Mouse (Mus musculus): ENCODE data around the gene Nosip. TPM values are rescaled to one million over a fixed set of nuclear protein-coding genes. Genes with fewer than 3 reads are reported as not detected.
"Not testable (repeated sequence)": the region's sequence is repeated elsewhere in the genome, so short reads cannot be mapped to it uniquely, and the experiment has no call there.

The Nosip gene
- polyA plus RNA-seq, 1 experiment from 2014 or later, result 52.7 TPM

GRCm38 (mm10) chr7:45113476-45113875, 51.2 kb downstream of the Nosip start:
- 88% methylated on average over 2 of the region's 2 CpGs for WGBS
- Histone ChIP-seq H3K27ac (no peak overlapping the region), H3K27me3 (no peaks in the 10 kb centered on the region), H3K9me3 (replicated peaks) (no peaks in the 10 kb centered on the region), H3K9ac (no peak overlapping the region), H3K4me2 (no peak overlapping the region), H3K4me1 (no peaks in the 10 kb centered on the region), H3K4me3 (no peak overlapping the region), H3K36me3 (ENCODE audit: poor library complexity, severe bottlenecking) (peaks cover 10% of the 10 kb centered on the region)
- ATAC-seq, result no peak

GRCm38 (mm10) chr7:45117566-45117965, 55.3 kb downstream of the Nosip start:
- no peak overlapping the region for H3K4me3 ChIP-seq
- no peak overlapping the region for H3K9ac ChIP-seq
- 86% methylated on average over 8 of the region's 8 CpGs for WGBS
- no peaks in the 10 kb centered on the region for H3K9me3 ChIP-seq (replicated peaks)
- peaks cover 51% of the 10 kb centered on the region for H3K36me3 ChIP-seq (ENCODE audit: poor library complexity, severe bottlenecking)
- no peak overlapping the region for H3K4me2 ChIP-seq
- no peak overlapping the region for H3K27ac ChIP-seq
- no peak for ATAC-seq
- H3K27me3 ChIP-seq, result no peaks in the 10 kb centered on the region
- H3K4me1 ChIP-seq, result peaks cover 12% of the 10 kb centered on the region

- Histone ChIP-seq H3K27ac (no peak overlapping the region), H3K36me3 (ENCODE audit: poor library complexity, severe bottlenecking) (peaks cover 58% of the 10 kb centered on the region), H3K9ac (no peak overlapping the region), H3K4me1 (peaks cover 19% of the 10 kb centered on the region), H3K4me2 (no peak overlapping the region), H3K27me3 (no peaks in the 10 kb centered on the region), H3K4me3 (no peak overlapping the region), H3K9me3 (replicated peaks) (no peaks in the 10 kb centered on the region)
- 92% methylated on average over 6 of the region's 6 CpGs for WGBS
- ATAC-seq, result no peak
Measured at GRCm38 (mm10) chr7:45118336-45118735, 56.1 kb downstream of the Nosip start.

GRCm38 (mm10) chr7:45119780-45120709, 57.8 kb downstream of the Nosip start:
- Histone ChIP-seq H3K27me3 (no peaks in the 10 kb centered on the region), H3K9me3 (replicated peaks) (no peaks in the 10 kb centered on the region), H3K4me1 (peaks cover 25% of the 10 kb centered on the region), H3K4me2 (no peak overlapping the region), H3K36me3 (ENCODE audit: poor library complexity, severe bottlenecking) (peaks cover 60% of the 10 kb centered on the region), H3K4me3 (no peak overlapping the region), H3K9ac (no peak overlapping the region), H3K27ac (no peak overlapping the region)
- 77% methylated on average over 5 of the region's 5 CpGs for WGBS
- ATAC-seq, result no peak

GRCm38 (mm10) chr7:45121404-45121803, 59.2 kb downstream of the Nosip start:
- no peaks in the 10 kb centered on the region for H3K9me3 ChIP-seq (replicated peaks)
- no peak overlapping the region for H3K4me2 ChIP-seq
- H3K36me3 ChIP-seq (ENCODE audit: poor library complexity, severe bottlenecking), result peaks cover 74% of the 10 kb centered on the region
- no peak for ATAC-seq
- peak overlapping the region; percentile 17; the same call in 1 of the 2 replicates for H3K9ac ChIP-seq
- H3K27ac ChIP-seq, result peak overlapping the region; percentile 8; the same call in 1 of the 2 replicates
- H3K4me1 ChIP-seq, result peaks cover 35% of the 10 kb centered on the region
- WGBS, result 85% methylated on average over 8 of the region's 8 CpGs
- no peaks in the 10 kb centered on the region for H3K27me3 ChIP-seq
- no peak overlapping the region for H3K4me3 ChIP-seq

- Histone ChIP-seq H3K27ac (no peak overlapping the region), H3K4me3 (no peak overlapping the region), H3K36me3 (ENCODE audit: poor library complexity, severe bottlenecking) (peaks cover 79% of the 10 kb centered on the region), H3K4me1 (peaks cover 41% of the 10 kb centered on the region), H3K4me2 (no peak overlapping the region; the same call in 1 of the 2 replicates), H3K9ac (peak overlapping the region; percentile 17; the same call in 1 of the 2 replicates), H3K9me3 (replicated peaks) (no peaks in the 10 kb centered on the region), H3K27me3 (no peaks in the 10 kb centered on the region)
- no peak for ATAC-seq
Measured at GRCm38 (mm10) chr7:45121966-45122365, 59.7 kb downstream of the Nosip start.

- no peaks in the 10 kb centered on the region for H3K27me3 ChIP-seq
- peaks cover 48% of the 10 kb centered on the region for H3K4me1 ChIP-seq
- 87% methylated on average over 15 of the region's 15 CpGs for WGBS
- peaks cover 82% of the 10 kb centered on the region for H3K36me3 ChIP-seq (ENCODE audit: poor library complexity, severe bottlenecking)
- H3K4me3 ChIP-seq, result peak overlapping the region; percentile 97
- H3K9ac ChIP-seq, result peak overlapping the region; percentile 99
- no peak for ATAC-seq
- H3K9me3 ChIP-seq (replicated peaks), result no peaks in the 10 kb centered on the region
- peak overlapping the region; percentile 77 for H3K4me2 ChIP-seq
- H3K27ac ChIP-seq, result no peak overlapping the region
Measured at GRCm38 (mm10) chr7:45122561-45123185, 60.4 kb downstream of the Nosip start.

- WGBS, result 25% methylated on average over 12 of the region's 12 CpGs
- ATAC-seq, result no peak
- no peaks in the 10 kb centered on the region for H3K27me3 ChIP-seq
- peak overlapping the region; percentile 99 for H3K9ac ChIP-seq
- peaks cover 49% of the 10 kb centered on the region for H3K4me1 ChIP-seq
- peak overlapping the region; percentile 97 for H3K4me3 ChIP-seq
- H3K27ac ChIP-seq, result 0 out of 2 replicates have a peak overlapping the region, but pooled peaks have one; percentile 26
- H3K9me3 ChIP-seq (replicated peaks), result no peaks in the 10 kb centered on the region
- H3K36me3 ChIP-seq (ENCODE audit: poor library complexity, severe bottlenecking), result peaks cover 77% of the 10 kb centered on the region
- H3K4me2 ChIP-seq, result peak overlapping the region; percentile 77
Measured at GRCm38 (mm10) chr7:45123186-45123570, 60.9 kb downstream of the Nosip start.

- under 1% methylated on average over 59 of the region's 59 CpGs for WGBS
- Histone ChIP-seq H3K4me1 (peaks cover 52% of the 10 kb centered on the region), H3K4me2 (peak within 1 kb of the TSS; percentile 77), H3K27ac (peak within 1 kb of the TSS; percentile 89), H3K27me3 (no peaks in the 10 kb centered on the region), H3K4me3 (peak within 1 kb of the TSS; percentile 97), H3K36me3 (ENCODE audit: poor library complexity, severe bottlenecking) (peaks cover 64% of the 10 kb centered on the region), H3K9me3 (replicated peaks) (no peaks in the 10 kb centered on the region), H3K9ac (peak within 1 kb of the TSS; percentile 99)
- peak; percentile 86 for ATAC-seq
Measured at GRCm38 (mm10) chr7:45124224-45125143, 62.3 kb downstream of the Nosip start, which contains the start of gene Rps11. Gene Rps11, minus strand, starts transcription at chr7:45124439.

GRCm38 (mm10) chr7:45125144-45125600, 62.9 kb downstream of the Nosip start:
- Histone ChIP-seq H3K9me3 (replicated peaks) (no peaks in the 10 kb centered on the region), H3K36me3 (ENCODE audit: poor library complexity, severe bottlenecking) (peaks cover 57% of the 10 kb centered on the region), H3K4me1 (peaks cover 58% of the 10 kb centered on the region), H3K4me3 (peak overlapping the region; percentile 97; the same call in 1 of the 2 replicates), H3K27ac (peak overlapping the region; percentile 89), H3K4me2 (peak overlapping the region; percentile 77), H3K27me3 (no peaks in the 10 kb centered on the region), H3K9ac (no peak overlapping the region)
- WGBS, result 18% methylated on average over 7 of the region's 7 CpGs
- no peak for ATAC-seq

GRCm38 (mm10) chr7:45125649-45126048, 63.4 kb downstream of the Nosip start:
- 0 out of 2 replicates have a peak overlapping the region, but pooled peaks have one; percentile 82 for H3K4me3 ChIP-seq

More at GRCm38 (mm10) chr7:45125649-45126048, 63.4 kb downstream of the Nosip start:
- H3K36me3 ChIP-seq (ENCODE audit: poor library complexity, severe bottlenecking), result peaks cover 52% of the 10 kb centered on the region
- peaks cover 58% of the 10 kb centered on the region for H3K4me1 ChIP-seq
- H3K9me3 ChIP-seq (replicated peaks); ATAC-seq; H3K27me3 ChIP-seq: not testable (repeated sequence)
- H3K4me2 ChIP-seq, result peak overlapping the region; percentile 90
- 65% methylated on average over 5 of the region's 5 CpGs for WGBS
- H3K9ac ChIP-seq, result peak overlapping the region; percentile 98; the same call in 1 of the 2 replicates
- H3K27ac ChIP-seq, result peak overlapping the region; percentile 89

Measured in forebrain, embryonic 13.5 days (tissue).